Mouse (Mus musculus): ENCODE data around the gene Glyctk. TPM values are rescaled to one million over a fixed set of nuclear protein-coding genes. Genes with fewer than 3 reads are reported as not detected.

Gene Glyctk
- under 1 TPM; 0.38 to 0.56 TPM for total RNA-seq (2021)
- long read RNA-seq, experiment 1, partial matches to known transcripts = 0 of 2 reads
- long read RNA-seq, experiment 1, other reads (novel, unspliced or antisense) = 2 of 2 reads
- long read RNA-seq, experiment 2, partial matches to known transcripts = 0 of 2 reads
- long read RNA-seq, experiment 2, other reads (novel, unspliced or antisense) = 2 of 2 reads

DNA sequence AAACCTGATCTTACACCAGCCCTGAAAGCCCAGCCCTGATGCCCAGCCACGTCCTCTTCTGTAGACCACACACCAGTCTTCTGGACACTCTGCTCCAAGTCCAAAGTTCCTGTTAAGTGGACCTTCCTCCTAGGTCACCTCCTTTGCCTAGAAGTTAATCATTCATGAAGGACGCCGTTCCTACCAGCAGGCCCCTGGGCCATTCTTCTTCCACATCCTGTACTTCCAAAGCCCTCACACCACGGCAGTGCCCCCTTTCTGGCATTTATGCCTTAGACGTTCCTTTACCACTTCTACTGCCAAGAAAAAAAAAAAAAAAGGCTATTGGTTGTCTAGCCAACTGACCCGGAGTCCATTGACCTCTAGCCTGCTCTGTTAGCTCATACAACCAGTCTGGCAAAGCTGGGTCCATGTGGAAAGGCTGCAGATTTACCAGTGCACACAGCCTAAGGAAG is at the start of gene Glyctk:
TSS of gene Glyctk (minus strand) at position 102 of the 455 bp plus-strand sequence.
- DNase-seq = no peak

GRCm38 (mm10) chr9:106206515-106206914 is 48.6 kb upstream of the Glyctk start:
- peak; percentile 74 for DNase-seq

GRCm38 (mm10) chr9:106205713-106206290 is 47.9 kb upstream of the Glyctk start:
- no peak for DNase-seq

GRCm38 (mm10) chr9:106203990-106204851 is 46.3 kb upstream of the Glyctk start:
- DNase-seq = peak; percentile 60

GRCm38 (mm10) chr9:106202819-106203636 is 45.1 kb upstream of the Glyctk start, which contains the start of gene Twf2:
Twf2 (plus strand) TSS chr9:106203108.
- peak; percentile 93 for DNase-seq

GRCm38 (mm10) chr9:106201895-106202294 is 44.0 kb upstream of the Glyctk start:
- no peak for DNase-seq

GRCm38 (mm10) chr9:106199535-106200272 is 41.8 kb upstream of the Glyctk start, which contains the start of gene Ppm1m:
Ppm1m (minus strand) TSS chr9:106199746.
- DNase-seq = no peak

DNA sequence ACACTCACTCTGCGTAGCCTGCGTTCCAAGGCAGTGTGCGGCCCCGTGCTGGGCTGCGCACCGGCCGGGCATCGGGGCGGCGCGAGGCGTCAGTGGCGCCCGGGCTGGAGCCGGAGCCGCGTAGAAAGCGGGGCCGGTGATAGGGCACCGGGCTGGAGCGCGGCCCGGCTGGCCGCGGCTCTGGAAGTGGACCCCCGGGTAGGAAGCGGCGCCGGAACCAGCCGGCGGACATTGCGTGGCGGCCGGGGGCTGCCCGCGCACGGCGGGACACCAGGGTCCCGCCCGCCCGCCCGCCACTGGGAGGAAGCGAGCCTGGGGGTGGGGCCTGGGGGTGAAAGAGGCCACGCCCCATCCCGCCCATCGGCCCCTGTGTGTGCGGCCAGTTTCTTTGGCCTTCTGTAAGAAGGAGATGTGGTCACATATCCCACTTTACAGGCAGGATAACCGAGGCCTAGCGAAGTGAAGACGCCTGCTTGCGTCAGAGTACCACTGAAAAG is 41.1 kb upstream of the Glyctk start:
- DNase-seq = peak; percentile 80

DNA sequence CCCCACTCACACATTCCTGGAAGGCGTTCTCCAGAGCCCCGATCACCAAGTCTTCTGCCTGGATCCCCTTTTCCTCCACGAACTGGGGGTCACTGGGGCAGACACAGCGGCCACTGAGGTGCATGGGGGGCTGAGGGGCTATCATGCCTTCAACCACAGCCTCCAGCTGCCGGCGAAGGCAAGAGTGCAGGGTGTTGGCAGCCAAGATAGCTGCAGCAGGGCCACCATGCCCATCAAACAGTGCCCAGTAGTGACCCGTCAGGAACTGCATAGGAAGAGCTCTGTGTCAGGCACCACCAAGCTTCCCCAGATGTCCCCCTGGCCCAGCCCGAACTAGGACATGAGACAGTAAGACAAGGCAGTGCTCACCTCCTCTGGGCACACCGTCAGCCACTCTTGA is 39.8 kb upstream of the Glyctk start:
- DNase-seq = no peak

DNA sequence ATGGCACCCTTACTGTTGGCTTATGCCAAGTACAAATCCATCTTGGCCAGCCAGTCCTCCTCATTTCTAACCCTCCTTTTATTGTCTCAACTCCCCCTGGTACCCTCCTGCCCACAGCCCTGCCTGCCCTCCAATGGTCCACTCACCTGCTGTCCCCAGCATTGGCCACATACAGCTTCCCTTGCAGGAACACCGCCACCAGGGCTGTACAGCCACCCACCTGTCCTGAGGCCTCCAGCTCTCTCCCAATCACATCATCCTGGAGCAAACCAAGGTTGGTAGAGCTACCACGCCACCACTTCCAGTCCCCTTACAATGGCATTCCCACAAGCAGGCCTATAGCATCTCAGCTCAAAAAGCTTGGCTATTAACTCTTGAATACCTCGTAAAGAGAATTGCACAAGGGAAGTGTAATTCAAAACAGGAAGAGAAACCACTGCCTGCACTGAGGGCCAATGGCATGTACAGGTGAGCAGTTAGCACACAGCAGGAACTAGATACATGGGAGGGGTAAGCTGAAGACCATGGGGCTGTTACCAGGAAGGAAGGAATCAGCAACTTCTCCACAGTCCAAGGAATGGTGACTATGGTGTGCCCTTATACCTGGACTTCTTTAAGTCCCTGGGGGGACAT is 39.3 kb upstream of the Glyctk start:
- DNase-seq = no peak

DNA sequence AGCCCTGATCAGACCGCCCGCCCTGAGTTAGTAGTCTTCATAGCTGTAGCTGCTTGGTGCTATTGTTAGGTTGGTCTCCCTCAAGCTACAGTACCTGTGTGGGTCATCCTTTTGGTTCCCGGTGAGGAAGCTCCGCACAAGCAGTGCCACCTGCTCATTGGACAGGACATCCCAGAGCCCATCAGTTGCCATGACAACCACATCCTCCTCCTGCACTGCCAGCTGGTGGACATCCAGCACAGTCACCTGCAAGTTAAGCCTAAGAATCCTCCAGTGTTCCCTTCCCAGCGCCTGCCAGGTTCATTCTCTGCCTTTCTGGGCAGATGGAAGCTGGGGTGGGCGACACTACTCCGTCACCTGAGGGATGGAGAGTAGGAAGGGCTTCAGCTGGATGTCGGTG is 37.8 kb upstream of the Glyctk start:
- no peak for DNase-seq

DNA sequence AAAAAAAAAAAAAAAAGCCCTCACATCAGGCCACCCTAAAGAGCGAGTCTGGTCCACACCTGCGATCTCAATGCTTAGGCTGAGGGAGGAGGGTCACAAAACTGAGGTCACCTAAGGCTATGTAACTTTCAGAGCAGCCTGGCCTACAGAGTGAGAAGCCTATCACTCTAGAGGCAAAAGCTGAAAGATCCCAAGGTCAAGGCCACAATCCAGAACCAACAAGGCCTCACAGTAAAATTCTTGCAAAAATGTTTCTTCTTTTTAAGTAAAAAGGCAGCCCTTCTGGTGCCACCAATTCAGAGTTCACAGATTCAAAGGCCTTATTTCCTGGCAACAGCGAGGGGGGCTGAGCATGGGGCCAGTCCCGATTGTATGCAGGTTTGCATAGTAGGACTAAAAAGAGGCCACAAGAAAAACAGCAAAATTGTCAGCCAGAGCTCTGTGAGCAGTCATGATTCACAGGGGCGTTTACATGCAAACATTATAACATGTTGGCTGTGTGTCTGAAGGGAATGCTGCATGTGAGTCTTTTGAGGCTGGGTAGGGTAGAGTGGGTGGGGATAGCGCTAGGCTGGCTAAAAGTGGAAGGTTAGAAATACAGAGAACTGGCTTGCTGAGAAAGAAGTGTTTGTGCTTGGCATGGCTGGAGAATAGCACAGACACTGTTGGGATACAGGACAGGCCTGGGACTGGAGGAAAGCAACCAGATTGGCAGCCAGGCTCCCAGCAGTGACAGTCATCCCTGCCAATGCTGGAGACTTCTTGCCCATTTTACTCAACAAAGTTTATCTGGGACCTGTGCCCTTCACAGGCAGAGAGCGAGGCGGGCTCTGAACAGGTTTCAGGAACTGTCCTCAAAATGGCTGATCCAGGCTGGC is 36.2 kb upstream of the Glyctk start:
- no peak for DNase-seq

- no peak for DNase-seq
Measured at GRCm38 (mm10) chr9:106192998-106193397, 35.1 kb upstream of the Glyctk start.

DNA sequence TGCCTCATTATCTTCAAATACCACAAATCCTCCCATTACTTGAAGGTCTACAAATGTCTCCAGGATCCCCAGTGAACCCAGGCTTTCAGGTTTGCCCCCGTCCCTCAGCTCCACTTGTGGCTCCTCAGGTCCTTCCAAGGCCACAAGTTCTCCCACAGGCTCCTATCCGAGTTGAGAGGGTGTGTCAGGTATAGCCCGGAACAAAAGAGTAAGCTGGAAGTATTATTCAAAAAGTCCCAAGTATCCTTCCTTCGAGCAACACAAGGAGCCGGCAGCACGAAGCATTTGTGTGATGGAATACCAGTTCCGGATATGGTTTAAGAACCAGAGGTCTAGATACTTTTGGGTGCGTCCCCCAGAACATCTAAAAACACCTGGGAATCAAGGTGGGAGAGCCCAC is 34.1 kb upstream of the Glyctk start:
- no peak for DNase-seq

- DNase-seq = no peak
Measured at GRCm38 (mm10) chr9:106191355-106191754, 33.4 kb upstream of the Glyctk start.

- DNase-seq = no peak
Measured at GRCm38 (mm10) chr9:106183996-106184395, 26.1 kb upstream of the Glyctk start.

DNA sequence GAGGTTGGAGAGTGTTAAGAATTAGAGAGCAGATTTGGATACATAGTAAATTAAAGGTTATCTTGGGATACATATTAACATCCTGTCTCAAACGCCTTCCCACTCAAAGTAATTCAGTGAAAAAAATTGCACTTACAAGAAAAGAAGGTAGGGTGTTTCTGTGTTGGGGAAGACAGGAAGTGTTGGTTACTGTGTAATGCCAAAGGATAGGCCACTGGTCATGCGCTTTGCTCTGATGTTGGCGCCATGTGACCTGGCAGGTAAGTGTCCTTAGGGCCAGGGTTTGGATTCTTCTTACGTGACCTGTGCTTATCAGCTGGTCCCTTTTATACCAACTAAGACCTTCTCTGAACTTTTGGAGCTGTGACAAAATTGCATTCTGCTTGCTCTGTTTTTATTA is 24.2 kb upstream of the Glyctk start:
- DNase-seq = no peak

DNA sequence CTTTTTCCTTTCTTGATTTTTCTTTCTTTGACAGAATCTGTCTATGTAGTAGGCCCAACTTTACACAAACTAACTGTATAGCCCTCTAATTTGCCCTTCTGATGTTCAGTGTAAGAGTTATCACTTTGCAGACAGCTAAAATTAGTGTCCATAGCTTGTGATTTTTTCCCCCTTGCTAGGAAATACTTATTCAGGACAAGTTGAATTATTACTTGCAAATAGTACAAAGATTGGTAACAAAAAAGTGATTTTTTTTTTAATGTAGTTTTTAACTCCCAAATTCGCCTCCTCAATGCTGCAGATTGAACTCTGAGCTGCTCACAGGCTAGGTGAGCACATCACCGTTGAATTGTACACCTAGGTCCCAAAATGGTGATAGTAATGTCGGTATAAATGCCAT is 22.0 kb upstream of the Glyctk start:
- DNase-seq = no peak

GRCm38 (mm10) chr9:106179454-106179853 is 21.5 kb upstream of the Glyctk start:
- DNase-seq = no peak

DNA sequence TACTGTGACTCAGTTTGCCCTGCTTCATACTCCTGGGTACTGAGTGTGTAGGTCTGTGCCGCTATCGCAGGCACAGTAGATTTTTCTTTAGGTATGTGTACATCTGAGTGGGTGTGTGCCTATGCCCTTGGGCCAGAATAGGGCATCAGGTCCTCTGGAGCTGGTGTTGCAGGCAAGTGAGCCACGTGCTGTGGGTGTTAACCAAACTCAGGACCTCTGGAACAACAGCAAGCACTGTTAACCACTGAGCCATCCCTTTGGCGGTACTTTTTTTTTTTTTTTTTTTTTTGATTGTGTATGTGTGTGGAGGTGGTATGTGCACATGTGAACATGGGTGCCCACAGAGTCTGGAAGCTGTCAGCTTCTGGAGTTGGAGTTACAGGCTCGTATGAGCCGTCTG is 19.9 kb upstream of the Glyctk start:
- DNase-seq = no peak

All from gastrocnemius, postnatal 25 days (tissue).